Mouse (Mus musculus): Measurements from ENCODE around the gene Cox6b1.
A peak's percentile ranks its signal among the peaks of the same experiment; 100 is the strongest.

Cox6b1 gene

GRCm38 (mm10) chr7:30625530-30626384 lies at the start of gene Cox6b1:
TSS of gene Cox6b1 (minus strand) at chr7:30626151.
- DNase-seq, result peak; percentile 99

- DNase-seq, result no peak
Observed at GRCm38 (mm10) chr7:30671480-30671879, 45.5 kb upstream of the Cox6b1 start, which contains the start of gene Pmis2. TSS of gene Pmis2 (minus strand) at chr7:30671605.

GRCm38 (mm10) chr7:30669229-30669628 lies 43.3 kb upstream of the Cox6b1 start:
- DNase-seq, result no peak

- no peak for DNase-seq
Observed at GRCm38 (mm10) chr7:30665321-30665720, 39.4 kb upstream of the Cox6b1 start.

GRCm38 (mm10) chr7:30664529-30665200 lies 38.7 kb upstream of the Cox6b1 start, which contains the start of gene Haus5:
TSS of gene Haus5 (minus strand) at chr7:30664994.
- peak; percentile 98 for DNase-seq

DNA sequence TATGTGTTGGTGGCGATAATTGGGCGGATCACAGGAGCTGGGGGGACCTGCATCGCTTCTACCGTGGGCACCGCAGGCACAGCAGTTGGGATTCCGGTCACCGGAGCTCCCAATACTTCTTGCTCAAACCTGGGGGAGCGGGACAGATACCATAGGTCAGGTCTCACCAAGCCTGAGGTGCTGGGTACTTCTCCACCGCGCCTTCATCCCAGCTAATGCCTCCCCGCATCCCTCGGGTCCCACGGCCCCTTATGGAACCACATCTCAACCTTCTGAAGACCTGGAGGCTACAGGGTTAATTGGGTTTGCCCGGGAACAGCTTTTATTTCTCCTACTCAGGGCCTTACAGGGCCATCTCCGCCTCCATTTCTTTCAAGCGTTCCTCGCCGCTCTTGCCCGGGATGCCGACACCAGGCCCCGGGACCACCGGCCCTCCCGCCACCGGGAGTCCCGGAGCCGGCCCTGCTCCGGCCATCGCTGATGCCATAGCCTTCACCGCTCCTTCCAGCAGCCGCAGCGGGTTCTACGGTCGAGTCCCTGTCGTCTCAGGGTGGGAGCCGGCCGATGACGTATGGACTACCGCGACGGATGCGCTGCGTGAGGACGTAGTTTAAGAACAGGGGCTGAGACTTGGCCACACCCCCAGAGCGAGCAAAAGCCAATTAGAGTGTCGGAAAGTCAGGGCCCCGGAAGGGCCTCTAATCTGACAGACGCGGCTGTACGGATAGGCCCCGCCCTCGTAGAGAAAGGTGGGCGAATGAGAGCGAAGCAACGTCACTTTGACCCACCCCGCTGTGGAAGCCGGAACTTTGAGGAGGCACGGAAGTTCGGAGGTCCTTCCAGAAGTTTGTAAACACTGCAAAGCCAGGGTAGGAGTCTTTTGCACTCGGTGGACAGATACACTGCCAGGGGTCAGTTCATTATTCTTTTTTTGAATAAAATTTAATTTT lies 23.9 kb upstream of the Cox6b1 start, which contains the start of gene Rbm42:
TSS of gene Rbm42 (minus strand) at position 727 of the 950 bp plus-strand sequence.
- peak; percentile 100 for DNase-seq

- DNase-seq, result no peak
Observed at GRCm38 (mm10) chr7:30639083-30639482, 13.1 kb upstream of the Cox6b1 start.

DNA sequence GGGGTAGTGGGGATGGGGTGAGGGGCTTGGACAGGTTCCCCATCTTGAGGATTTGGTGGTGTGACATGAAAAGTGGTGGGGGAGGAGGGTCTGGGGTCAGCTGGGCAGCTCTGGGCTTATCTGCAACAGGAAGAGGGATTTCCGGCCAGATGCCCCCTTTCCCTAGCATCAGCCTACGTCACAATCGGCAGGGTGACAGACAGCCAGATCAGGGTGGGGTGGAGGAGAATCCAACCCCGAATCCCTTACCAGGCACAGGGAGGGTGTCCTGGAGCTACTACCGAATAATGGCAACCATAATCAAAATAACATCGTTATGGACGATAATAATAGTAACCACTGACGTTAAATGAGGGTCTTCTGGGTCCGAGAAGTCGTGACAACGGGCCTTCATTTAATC lies 10.4 kb upstream of the Cox6b1 start:
- no peak for DNase-seq

GRCm38 (mm10) chr7:30635752-30636151 lies 9.8 kb upstream of the Cox6b1 start, which contains the start of gene Etv2:
TSS of gene Etv2 (minus strand) at chr7:30635852.
- DNase-seq, result no peak

DNA sequence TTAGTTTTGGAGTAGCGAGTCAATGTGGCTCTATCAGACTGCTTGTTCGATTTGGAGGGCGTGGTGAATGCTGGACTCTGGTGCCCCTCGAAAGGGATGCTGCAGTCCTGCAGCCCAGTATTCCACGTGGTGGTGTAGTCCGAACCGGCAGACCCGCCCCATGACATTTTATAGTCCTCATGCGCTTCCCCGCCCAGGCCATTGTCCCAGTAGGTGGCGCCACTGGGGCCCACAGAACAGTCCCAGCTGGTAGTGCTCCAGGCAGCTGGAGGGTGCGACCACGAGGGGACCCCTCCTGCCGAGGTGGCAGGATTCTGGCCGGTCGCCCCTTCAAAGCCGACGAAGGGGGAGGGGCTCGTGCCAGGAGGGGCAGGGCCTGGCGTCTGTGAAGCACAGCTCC lies 8.7 kb upstream of the Cox6b1 start:
- DNase-seq, result no peak

DNA sequence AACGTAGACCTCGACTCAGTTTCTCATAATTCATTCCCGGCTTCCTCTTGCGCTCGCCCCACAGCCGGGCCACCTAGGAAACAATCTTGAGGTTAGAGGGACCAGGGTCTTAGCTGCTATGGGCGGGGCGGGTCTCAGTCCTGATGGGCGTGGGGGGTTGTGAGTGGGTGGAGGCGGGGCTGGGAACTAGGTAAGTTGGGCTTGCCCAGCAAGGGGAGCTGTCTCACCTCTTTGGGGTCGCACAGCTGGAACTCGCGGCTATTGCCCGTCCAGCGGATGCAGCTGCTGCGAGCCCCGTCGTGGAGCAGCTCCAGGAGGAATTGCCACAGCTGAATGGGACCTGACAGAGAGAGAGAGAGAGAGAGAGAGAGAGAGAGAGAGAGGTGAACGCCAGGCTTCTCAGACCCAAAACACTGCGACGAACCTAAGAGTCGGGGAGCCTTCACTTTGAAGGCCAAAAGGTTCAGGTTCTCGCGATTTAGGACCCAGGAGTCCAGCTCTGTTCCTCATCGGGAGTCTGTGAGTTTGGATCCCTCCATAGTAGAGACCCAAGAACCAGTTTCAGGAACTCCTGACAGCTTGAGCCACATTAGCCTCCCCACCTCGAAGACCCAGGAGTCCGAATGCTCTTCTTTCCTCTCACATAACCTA lies 7.9 kb upstream of the Cox6b1 start:
- DNase-seq, result no peak

DNA sequence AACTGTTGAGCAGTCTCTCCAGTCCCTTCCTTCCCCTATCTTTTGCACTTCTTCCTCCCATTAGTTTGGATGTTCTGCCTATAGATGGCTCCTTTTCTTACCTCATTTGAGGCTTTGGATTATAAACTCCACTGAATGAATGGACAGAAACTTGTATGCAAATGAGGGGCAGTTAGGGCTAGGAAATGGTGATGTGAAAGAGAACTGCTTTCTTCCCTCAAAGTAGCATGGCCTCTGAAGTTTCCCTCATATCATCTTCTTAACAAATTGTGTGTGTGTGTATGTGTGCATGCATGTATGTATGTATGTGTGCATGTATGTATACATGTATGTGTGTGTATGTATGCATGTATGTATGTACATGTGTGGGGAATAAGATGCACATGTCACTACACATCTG lies 3.1 kb upstream of the Cox6b1 start:
- no peak for DNase-seq

- no peak for DNase-seq
Observed at GRCm38 (mm10) chr7:30626647-30627046, 696 bp upstream of the Cox6b1 start.

- no peak for DNase-seq
Observed at GRCm38 (mm10) chr7:30619202-30619601, 6.7 kb downstream of the Cox6b1 start.

GRCm38 (mm10) chr7:30618658-30619057 lies 7.3 kb downstream of the Cox6b1 start:
- peak; percentile 94 for DNase-seq

- no peak for DNase-seq
Observed at GRCm38 (mm10) chr7:30615049-30615760, 10.7 kb downstream of the Cox6b1 start.

- no peak for DNase-seq
Observed at GRCm38 (mm10) chr7:30614454-30614853, 11.5 kb downstream of the Cox6b1 start.

GRCm38 (mm10) chr7:30613529-30614112 lies 12.3 kb downstream of the Cox6b1 start:
- DNase-seq, result no peak

GRCm38 (mm10) chr7:30612654-30613402 lies 13.1 kb downstream of the Cox6b1 start, which contains the start of gene Upk1a:
TSS of gene Upk1a (minus strand) at chr7:30612847.
- DNase-seq, result no peak

- peak; percentile 97 for DNase-seq
Observed at GRCm38 (mm10) chr7:30610043-30610442, 15.9 kb downstream of the Cox6b1 start.

Measured in heart, adult 11 months (tissue).